Mouse (Mus musculus): ENCODE results near the gene Lhpp.

- TF ChIP-seq E2F4 (IDR thresholded peaks at IDR 0.05; ENCODE audit: insufficient read depth) (no peak), USF1 (IDR thresholded peaks at IDR 0.05; ENCODE audit: low read depth) (no peak), POLR2A (IDR thresholded peaks at IDR 0.05; ENCODE audit: insufficient read length, low read depth) (no peak), REST (IDR thresholded peaks at IDR 0.05; ENCODE audit: insufficient read depth, insufficient read length) (no peak), MYOG (IDR thresholded peaks at IDR 0.05; ENCODE audit: control insufficient read depth in 1 of 3, insufficient read depth in 1 of 3, insufficient read length in 2 of 3, low read depth in 2 of 3) (no peak), MAX (IDR thresholded peaks at IDR 0.05; ENCODE audit: low read depth) (no peak), POLR2AphosphoS2 (IDR thresholded peaks at IDR 0.05; ENCODE audit: insufficient read length, low read depth) (no peak), MYOD1 (IDR thresholded peaks at IDR 0.05; ENCODE audit: control insufficient read depth in 1 of 3, insufficient read length in 2 of 3, low read depth in 2 of 3) (no peak), TCF3 (IDR thresholded peaks at IDR 0.05; ENCODE audit: insufficient read length, low read depth) (no peak), CEBPB (IDR thresholded peaks at IDR 0.05; ENCODE audit: insufficient read depth, poor library complexity, severe bottlenecking) (no peak), TCF12 (IDR thresholded peaks at IDR 0.05; ENCODE audit: insufficient read depth, poor library complexity, severe bottlenecking) (no peak), SRF (IDR thresholded peaks at IDR 0.05; ENCODE audit: control insufficient read depth, insufficient read length, low read depth) (no peak)
Measured at GRCm38 (mm10) chr7:132626174-132626573, 15.7 kb downstream of the Lhpp start.

All from myocyte (in vitro differentiated cells).